Mouse (Mus musculus) neural tube, embryonic 10.5 days (tissue): ENCODE data around the gene Got1.

Experiments
- DNase-seq: peaks from one replicate; pipeline ENCODE4 v3.0.0-alpha.2; 2017; ENCODE audit warnings: low spot score; ENCODE audit errors: extremely low spot score

Gene Got1

DNA sequence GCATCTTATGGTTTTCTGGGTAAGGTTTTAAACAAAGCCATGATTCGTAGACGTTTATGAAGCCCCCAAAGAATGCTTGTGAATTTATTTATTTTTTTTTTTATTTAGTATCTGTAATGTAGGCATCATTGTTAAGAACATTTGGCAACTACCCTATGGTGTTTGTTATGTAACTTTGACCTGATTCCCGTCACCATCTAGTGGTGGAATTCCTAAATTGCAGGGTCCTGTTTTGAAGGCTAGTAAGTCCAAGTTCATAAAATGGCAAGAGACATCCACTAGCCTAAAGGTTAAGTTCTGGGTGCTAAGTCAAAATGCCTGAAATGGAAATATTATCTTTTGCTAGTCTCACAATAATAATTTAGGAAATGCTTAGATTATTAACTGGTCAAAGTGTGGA, 37.0 kb downstream of the Got1 start:
- DNase-seq: no peak

DNA sequence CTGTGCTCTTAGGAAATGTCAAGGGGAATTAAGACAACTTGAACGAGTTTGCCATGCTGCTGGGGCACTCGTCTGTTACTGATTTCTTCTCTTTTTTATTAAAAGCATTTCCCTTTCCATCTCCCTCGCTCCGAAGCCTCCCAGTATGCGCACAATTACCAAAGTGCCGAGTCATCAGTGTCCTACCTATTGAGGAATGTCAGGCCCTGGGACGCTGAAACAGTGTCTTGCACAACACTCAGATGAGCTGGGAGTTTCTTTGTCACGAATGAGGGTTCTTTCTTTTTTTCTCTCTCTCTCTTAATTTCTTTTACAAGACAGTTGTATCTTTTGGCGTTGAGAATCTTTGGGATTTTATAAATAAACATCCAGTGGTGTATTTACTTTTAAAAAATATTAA, 43.9 kb downstream of the Got1 start:
- no peak for DNase-seq

DNA sequence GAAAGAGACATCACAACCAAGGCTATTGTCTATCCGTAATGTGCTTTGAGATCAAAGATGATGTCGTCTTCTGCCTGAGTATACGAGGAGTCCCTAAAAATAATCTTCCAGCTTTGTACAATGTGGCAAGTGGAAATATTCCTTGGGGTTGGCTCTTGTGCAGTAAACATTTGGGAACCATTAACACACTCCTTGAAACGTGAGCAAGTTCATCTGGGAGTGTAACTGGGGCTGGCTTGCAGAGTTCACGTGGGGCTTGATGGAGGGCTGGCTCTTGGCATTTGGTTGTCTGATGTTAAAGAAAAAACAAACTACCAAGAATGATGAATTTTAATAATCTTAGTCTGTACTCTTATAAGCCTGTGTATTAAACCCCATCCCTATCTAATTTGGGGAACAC, 45.0 kb downstream of the Got1 start:
- DNase-seq: no peak

DNA sequence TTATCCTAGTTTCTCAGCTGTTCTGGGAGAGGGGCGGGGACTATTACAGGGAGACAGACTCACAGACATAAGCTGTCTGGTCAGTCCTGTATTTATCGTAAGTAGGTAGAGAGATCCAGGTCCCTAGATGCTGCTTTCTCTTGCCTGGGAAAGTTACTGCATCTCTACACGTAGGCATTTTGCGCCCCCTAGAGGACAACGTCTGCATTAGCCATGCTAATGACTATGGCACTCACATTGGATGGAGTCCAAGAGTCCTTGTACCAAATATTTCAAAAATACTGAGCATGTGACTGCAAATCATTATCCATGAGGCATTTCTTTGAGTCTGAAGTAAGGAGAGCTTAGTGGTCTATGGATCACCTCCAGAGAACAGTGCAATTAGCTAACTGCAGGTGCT, 45.5 kb downstream of the Got1 start:
- peak; percentile 62 for DNase-seq

DNA sequence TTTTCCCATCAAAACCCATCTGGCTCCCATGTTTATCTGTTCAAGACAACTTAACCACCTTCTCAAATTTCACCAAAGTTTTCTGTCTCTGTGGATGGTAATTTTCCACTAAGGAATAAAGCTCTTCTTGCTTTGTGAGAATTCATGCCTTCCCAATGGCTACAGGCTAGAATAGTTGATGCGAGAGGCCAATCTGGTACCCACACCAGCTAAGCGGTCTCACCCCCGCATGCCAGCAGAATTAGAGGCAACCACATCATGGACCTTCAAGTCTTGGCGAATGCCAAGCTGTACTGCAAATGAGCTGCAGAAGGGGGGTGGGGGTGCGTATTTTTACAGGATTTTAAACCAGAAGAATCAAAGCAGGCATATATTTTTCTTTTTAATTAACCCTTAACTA, 47.0 kb downstream of the Got1 start:
- DNase-seq: no peak

DNA sequence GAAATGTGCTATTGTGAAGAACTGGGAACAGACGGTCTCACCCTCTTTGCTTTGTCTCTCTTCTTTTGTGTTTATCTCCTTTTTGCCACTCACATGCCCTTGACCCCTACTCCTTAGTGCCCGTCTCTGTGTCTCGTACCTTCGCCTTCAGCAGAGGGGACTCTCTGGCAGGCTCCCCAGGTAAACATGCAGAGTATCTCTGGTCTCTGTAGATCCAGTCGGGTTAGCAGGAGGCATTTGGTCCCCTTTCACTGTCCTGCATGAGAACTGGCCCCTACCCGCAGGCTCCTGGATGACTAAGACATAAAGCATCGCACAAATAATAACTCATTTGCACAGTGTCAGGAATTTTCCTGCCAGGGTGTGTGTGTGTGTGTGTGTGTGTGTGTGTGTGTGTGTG, 48.3 kb downstream of the Got1 start:
- no peak for DNase-seq

DNA sequence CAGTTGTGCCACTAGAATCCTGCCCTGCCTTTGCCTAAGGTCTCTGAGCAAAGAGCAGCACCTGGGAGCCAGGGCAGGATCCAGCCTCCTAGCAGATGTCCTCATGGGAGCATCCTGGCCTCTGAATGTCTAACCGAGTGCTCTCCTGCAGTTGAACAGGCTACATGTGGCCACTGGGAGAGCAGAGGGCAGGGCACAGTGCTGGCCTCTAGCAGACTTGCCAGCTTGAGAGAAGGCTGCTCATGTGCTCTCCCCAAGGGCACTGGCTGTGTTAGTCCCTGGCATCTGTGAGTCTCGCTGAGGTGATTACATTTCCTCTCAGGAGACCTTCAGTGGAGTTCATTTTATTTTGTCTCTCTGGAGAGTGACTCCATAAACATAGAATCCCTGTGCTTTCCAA, 48.8 kb downstream of the Got1 start:
- DNase-seq: no peak

DNA sequence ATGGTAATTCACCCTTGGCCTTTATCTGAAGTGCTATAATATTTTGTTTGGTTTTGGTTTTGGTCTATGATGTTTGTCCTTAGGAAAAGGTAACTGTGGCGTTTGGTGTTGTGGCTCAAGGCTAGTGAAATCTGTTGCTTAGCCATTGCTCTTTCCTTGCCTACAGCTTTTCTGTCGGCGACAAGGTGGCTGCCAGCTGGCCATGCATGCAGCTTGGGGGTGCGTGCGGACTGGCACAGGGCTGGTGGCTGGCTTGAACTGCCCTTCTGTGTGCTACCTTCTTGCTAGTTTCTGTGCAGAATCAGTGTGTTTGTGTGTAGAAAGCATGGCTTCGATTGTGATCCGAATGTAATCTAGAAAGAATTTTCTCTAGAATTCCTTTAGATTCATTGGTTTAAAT, 51.6 kb downstream of the Got1 start:
- no peak for DNase-seq

DNA sequence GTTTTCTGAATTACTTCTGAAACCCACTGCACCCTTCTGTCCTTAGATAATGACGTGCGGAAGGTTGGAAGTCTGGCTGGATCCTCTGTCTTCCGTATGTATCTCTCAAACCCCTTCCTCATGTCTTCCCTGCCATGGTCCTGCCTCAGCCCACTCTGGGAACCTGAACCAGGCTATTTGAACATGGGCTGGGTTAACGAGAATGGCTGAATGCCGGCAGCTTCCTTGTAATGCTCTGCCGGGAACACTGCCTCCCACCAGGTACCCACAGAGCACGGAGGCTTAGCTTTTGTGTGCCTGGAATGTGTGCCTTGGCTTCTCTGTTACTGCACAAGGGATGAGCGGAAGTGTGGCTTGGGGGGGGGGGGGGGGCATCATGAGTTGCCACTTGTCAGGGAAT, 52.1 kb downstream of the Got1 start:
- DNase-seq: no peak

DNA sequence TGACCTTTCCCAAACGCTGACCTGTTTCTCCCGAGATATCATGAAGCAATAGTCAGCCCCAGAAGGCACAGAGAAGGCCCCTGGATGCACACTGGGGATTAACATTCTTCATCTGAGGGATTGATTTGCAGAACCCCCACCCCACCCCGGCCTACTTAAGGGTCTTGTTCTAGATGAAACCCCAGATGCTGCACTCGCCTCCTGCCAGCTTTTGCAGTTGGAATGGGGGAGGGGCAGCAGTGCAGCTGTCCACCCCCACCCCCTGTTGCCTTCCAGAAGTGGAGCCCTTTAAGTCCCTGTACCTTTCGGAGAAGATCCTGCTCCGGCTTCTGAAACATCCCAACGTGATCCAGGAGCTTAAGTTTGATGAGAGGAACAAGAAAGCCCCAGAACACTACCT, 55.1 kb downstream of the Got1 start:
- no peak for DNase-seq

DNA sequence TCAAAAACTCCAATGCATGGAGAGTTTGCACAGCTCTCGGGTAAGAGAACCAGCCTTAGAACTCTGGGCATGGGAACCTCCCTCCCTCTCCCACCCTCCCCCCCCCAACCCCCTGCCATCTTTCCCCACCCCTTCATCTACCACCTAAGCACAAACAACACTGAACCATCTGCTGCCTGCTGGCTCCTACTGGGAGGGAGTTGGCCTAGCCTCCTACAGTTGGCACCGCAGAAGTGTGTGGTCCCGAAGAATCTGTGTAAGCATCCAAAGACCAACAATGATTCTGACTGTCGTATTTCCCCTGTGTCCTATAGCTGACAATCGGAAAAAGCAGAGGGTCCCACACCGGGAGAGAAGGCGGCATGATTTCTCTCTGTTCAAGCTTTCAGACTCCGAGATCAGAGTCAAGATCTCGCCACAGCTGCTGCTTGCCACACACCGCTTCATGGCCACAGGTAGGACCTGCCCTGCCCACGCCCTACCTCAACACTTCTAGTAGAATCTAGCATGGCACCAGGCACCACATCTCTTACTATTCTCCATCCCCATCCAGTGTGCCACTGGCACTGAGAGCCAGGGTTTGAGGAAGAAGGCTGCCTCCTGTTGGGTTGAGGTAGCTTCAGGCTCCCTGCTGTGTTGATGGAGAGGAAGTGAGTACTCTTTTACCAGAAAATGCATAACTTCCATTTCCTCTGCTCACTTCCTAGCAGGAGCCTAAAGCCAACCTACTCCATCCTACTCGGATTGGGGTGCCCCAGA, 56.3 kb downstream of the Got1 start:
- DNase-seq: no peak

DNA sequence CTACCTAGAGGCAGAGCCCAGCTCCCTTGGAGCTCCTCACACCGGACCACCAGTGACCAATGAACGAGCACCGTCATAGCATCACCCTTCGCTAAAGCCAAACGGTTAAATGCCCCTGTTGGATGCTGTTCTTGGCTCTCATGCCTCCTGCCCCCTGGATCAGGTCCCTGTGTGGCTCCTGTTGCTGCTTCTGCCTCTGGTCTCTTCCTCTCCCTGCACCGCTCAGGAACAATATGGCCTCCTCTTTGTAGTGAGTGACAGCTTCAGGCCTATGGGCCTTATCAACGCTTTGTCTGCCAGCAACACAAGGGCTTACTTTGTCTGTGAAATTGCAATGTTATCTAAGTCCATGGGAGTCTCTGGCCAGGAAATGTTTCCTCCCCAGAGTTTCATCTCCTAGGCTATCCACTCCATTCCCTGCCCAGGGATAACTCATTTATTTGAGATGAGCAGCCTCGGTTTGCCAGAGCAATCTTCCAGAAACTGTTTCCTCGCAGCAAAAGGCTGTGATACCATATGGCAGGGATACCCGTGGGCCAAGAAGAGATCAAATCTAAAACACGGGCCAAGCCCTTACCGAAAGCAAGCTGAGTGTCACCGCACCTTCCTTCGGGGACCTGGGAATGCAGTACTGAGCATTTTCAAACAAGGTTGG, 58.7 kb downstream of the Got1 start:
- no peak for DNase-seq

DNA sequence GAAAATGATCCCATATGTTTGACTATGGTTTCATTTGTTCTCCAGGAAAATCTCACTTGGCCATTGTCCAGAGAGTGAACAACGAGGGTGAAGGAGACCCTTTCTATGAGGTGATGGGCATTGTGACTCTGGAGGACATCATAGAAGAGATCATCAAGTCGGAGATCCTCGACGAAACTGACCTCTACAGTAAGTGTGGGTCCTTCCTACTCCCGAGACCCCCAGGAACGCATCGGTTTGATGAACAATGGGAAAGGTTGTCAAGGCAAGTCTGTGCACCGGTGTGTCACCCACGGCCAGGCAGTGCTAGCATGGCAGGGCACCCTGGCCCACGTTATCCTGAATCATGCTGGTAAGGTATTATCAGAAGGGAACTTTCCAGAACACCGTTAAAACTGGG, 59.3 kb downstream of the Got1 start:
- DNase-seq: no peak

DNA sequence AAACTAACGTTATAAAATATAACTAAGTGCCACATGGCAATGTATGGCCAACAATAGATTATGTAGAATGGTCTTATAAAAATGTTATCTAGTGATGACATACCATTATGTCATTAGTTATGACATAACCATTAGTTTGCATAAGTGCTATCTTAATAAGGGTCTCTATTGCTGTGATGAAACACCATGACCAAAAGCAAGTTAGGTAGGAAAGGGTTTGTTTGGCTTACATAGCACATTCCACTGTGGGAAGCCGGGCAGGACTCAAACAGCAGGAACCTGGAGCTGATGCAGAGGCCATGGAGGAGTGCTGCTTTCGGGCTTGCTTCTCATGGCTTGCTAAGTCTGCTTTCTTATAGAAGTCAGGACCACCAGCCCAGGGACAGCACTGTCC, 60.1 kb downstream of the Got1 start:
- DNase-seq: no peak

DNA sequence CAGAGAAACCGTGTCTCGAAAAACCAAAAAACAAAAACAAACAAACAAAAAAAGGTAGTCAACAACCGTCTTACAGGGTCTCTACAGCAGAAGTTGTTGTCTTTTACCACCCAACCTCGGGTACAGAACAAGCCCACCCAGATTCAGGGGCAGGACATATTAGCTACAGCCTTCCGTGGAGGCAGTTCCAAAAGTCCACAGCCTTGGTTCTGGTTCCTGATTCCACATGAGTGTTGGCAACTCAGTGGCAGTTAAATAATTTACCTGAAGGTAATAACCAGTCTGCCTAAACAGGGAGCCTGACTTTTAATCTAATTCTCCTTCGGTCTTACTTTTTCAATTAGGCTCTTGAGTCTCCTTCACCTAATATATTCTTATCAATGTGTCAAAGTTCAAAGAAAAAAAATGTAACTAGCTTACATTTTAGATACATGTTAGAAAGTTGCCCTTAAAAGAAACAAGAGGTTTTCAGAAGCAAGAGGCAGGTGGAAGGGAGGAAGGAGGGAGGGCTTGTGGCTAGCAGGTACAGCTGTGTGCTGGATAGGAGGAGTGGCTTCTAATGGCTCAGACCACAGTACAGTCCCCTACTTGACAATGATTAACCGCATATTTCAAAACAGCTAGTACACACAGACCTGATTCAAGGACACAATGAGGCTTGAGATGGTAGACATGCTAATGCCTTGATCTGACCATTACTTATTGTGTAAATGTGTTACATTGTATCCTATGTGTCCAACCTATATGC, 60.7 kb downstream of the Got1 start:
- no peak for DNase-seq

DNA sequence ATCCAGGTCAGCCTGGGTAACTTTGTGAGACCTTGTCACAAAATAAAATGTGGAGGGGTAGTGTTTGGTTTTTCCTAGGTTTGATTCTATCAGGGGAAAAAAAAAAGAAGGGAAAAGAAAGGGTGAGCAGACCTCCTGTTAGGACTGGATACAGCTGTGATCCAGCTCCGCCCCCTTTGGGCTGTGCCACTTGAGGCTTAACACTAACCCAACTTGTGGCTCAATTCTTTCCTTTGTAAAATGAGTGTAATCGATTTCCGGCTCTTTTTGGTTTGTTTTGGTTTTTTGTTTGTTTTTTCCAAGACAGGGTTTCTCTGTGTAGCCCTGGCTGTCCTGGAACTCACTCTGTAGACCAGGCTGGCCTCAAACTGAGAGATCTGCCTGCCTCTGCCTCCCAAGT, 62.3 kb downstream of the Got1 start:
- no peak for DNase-seq

DNA sequence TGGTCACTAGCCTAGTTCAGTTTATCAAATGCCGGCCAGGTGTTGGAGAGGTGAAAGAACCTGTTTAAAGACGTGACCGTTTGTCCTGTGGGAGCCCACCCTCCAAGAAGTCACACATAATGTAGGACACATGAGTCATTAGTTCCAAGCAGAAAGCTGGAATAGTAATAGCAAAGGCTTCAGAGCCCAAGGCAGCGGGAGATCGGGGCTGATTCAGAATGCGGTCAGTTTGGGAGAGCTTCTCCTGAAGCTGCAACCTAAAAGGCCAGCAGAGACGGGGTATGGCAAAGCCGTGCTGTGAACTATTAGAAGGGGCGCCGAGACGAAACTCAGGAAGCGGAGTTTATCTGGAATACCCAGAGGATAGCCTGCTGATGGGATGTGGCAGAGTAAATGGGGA, 63.9 kb downstream of the Got1 start:
- no peak for DNase-seq

DNA sequence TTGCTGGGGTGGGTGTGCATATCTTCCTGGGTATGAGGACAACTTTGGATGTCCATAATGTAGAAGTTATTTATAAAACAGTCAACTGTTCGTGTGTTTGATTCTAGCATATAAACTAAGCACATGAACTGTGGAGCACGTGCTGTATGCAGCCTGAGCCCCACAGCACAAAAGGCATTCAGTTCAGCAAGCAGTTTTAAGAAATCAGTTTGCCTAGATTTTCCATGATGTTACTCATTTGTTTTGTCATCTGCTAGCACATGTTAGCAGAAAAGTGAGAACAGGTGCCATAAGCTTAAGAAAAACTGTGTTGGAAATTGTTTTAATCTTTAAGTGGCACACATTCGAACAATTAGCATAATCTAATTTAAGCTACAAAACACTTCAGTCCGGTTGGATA, 64.5 kb downstream of the Got1 start:
- no peak for DNase-seq

DNA sequence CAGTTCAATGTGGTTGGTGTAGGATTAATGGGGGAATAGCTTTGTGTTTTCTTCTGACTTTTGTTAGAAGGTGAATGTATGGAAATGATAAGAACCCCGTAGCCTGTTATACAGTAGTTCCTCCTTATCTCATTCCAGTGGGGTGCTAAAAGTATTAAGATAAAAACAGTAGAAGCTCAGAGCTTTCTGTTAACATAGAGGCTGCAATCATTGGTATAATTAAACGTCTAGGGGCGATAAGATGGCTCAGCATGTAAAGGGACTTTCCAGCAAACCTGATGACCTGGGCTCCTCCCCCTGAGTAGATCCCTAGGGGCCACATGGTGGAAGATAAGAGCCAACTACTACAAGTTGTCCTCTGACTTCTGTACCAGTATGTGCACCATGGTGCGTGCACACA, 71.4 kb downstream of the Got1 start:
- no peak for DNase-seq

DNA sequence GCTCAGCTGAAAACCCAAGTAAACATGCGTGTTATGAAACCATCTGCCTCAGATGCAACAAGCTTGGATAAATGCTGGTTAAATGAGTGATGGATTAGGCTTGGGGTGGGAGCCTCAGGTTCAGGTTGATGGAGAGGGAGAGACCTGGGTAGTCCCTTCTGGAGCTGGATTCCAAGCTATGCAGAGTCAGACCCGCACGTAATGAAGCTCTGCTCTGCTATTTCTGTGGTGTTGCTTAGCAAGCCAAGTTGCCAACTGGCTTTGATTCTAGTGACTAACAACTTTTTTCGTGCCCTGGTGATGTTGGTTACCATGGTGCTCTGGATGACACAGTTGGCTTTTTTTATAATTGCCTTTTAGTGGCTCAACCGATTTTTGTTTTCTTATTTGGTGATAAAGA, 72.2 kb downstream of the Got1 start:
- DNase-seq: no peak

DNA sequence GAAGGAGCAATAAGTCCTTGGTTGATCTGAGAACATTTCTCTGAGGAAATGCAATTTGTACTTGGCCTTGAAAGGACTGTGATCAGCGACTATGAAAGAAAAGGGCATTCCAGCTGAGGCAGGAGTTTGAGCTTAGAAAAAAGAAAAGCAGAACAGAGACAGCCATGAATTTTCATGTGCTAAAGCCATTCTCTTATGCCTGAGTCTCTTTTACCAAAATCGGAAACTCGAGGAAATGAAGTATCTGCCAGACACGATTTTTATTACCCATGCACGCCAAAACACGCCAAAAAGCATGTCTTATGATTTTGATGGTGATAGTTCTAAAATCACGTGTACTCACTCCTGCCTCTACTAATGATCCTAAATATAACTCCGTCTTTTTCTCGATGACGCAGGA, 72.8 kb downstream of the Got1 start:
- no peak for DNase-seq
